Mouse (Mus musculus) heart, embryonic 11.5 days (tissue): Measurements from ENCODE around the gene Col24a1. TPM values are rescaled to one million over a fixed set of nuclear protein-coding genes. Genes with fewer than 3 reads are reported as not detected.

Experiments used
- ATAC-seq: fragments of 200-750 bp; cut with Nextera tagmentation; replicated peaks from 2 replicates; pipeline ENCODE4 v1.8.0; 2017; ENCODE audit warnings: moderate library complexity; ENCODE audit not compliant: insufficient number of reproducible peaks, low FRiP score, low TSS enrichment
- H3K27ac ChIP-seq: fragments of 300-500 bp; sonication (generic); 2 replicates; pipeline ENCODE4 v1.5.1; 2014; ENCODE audit warnings: mild to moderate bottlenecking, low read depth, low read length
- H3K27me3 ChIP-seq: fragments of 300-500 bp; sonication (generic); 2 replicates; pipeline ENCODE4 v1.6.1; 2014; ENCODE audit warnings: mild to moderate bottlenecking, low read length, mixed read lengths; ENCODE audit not compliant: control insufficient read depth, insufficient read depth
- H3K36me3 ChIP-seq: fragments of 300-500 bp; sonication (generic); 2 replicates; pipeline ENCODE4 v1.6.1; 2014; ENCODE audit warnings: mild to moderate bottlenecking, low read length, moderate library complexity, mixed read lengths; ENCODE audit not compliant: control insufficient read depth, insufficient read depth
- H3K4me1 ChIP-seq: fragments of 300-500 bp; sonication (generic); 2 replicates; pipeline ENCODE4 v1.6.1; 2014; ENCODE audit warnings: low read length; ENCODE audit not compliant: control insufficient read depth, insufficient read depth
- H3K4me2 ChIP-seq: fragments of 300-500 bp; sonication (generic); 2 replicates; pipeline ENCODE4 v1.6.1; 2014; ENCODE audit warnings: mild to moderate bottlenecking, moderate library complexity
- H3K4me3 ChIP-seq: fragments of 300-500 bp; sonication (generic); 2 replicates; pipeline ENCODE4 v1.5.1; 2014; ENCODE audit warnings: low read depth, low read length
- H3K9ac ChIP-seq: fragments of 300-500 bp; sonication (generic); 2 replicates; pipeline ENCODE4 v1.6.1; 2014; ENCODE audit warnings: mild to moderate bottlenecking, low read depth, low read length, moderate library complexity
- H3K9me3 ChIP-seq: fragments of 300-500 bp; sonication (generic); replicated peaks from 2 replicates; pipeline ENCODE4 v1.6.1; 2016; ENCODE audit warnings: low read length; ENCODE audit not compliant: control insufficient read depth
- WGBS: fragments of 180-500 bp; shearing (Covaris S2); extraction: QIAGEN DNeasy Blood & Tissue Kit; methylation state at CpG from one replicate; pipeline ENCODE4 v1.1.7; 2014; ENCODE audit not compliant: insufficient replicate concordance; 5-methylcytosine and 5-hydroxymethylcytosine counted together
- polyA plus RNA-seq: library from polyadenylated mRNA; unstranded; fragments of >200 nt; fragmentation: Nextera tagmentation; extraction: Ambion mirVana; gene quantifications from 2 replicates; pipeline ENCODE4 v1.2.1, GENCODE M21; 2014

Gene Col24a1
- polyA plus RNA-seq, 1 experiment from 2014 or later: 0.36 TPM

DNA sequence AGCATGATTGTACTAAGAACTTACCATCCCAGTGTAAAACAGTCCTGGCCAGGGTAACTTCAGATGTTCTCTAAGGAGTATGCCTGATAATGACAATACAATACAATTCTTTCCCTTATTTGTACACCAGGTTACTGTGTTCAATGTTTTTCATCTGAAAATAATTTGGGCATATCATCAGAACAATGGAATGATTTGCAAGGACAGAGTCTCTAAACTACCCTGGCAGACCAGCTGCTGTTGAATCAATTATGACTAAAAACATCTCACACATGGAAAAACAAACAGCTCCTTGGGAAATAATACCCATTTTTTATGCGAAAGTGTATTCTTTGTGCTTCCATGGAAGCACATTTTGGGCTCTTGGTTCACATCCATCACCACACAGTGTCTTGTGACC lies 198.0 kb downstream of the Col24a1 start:
- Histone ChIP-seq H3K4me3 (no peak overlapping the region), H3K9ac (no peak overlapping the region), H3K9me3 (no peaks in the 10 kb centered on the region), H3K4me1 (no peaks in the 10 kb centered on the region), H3K4me2 (no peak overlapping the region), H3K36me3 (no peaks in the 10 kb centered on the region), H3K27me3 (no peaks in the 10 kb centered on the region), H3K27ac (no peak overlapping the region)
- WGBS: 81% methylated on average over 1 of the region's 1 CpGs
- ATAC-seq: no peak

DNA sequence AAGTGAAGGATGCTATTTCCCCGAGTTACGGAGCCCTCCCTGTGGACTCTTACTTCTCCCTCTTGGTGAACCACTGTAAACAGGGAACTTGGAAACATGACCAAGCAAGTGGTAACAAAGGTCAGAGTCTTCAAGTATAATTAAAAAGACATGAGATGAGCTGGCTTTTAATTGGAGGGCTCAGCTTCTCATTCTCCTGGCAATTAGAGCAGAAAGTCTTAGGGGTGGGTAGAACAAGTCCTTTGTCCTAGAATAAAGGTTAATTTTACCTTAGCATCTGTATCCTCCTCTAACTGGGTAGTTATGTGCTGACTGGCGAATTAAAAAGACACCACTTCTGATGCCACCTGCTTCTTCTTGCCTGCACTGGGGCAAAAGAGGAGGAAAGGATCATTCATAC lies 199.1 kb downstream of the Col24a1 start:
- Histone ChIP-seq H3K36me3 (no peaks in the 10 kb centered on the region), H3K9me3 (no peaks in the 10 kb centered on the region), H3K9ac (no peak overlapping the region), H3K4me3 (no peak overlapping the region), H3K4me1 (no peaks in the 10 kb centered on the region), H3K27me3 (no peaks in the 10 kb centered on the region), H3K27ac (no peak overlapping the region), H3K4me2 (no peak overlapping the region)
- no peak for ATAC-seq
- WGBS: 73% methylated on average over 3 of the region's 3 CpGs

DNA sequence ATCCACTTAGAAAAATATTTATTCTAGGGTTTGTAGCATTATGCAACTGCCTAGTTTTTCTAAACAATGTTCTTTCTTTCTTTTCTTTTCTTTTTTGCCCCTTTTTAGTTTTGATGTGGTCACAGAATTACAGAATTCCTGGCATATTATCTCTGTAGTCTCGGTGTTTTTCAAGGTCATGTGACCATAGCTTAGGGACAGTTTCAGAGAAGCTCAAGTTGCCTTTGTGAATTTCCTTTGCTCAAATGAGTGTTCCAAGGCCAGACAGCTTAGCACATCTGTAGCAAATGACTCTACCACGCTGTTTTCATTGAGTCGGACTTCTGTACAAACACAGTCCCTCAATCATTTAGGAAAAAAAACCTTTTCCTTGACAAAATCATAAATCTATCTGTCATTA lies 205.9 kb downstream of the Col24a1 start:
- H3K4me2 ChIP-seq: no peak overlapping the region
- no peaks in the 10 kb centered on the region for H3K9me3 ChIP-seq
- H3K27ac ChIP-seq: no peak overlapping the region
- no peak for ATAC-seq
- no peaks in the 10 kb centered on the region for H3K36me3 ChIP-seq
- no peaks in the 10 kb centered on the region for H3K4me1 ChIP-seq
- H3K9ac ChIP-seq: no peak overlapping the region
- H3K4me3 ChIP-seq: no peak overlapping the region
- 64% methylated on average over 3 of the region's 3 CpGs for WGBS
- no peaks in the 10 kb centered on the region for H3K27me3 ChIP-seq

DNA sequence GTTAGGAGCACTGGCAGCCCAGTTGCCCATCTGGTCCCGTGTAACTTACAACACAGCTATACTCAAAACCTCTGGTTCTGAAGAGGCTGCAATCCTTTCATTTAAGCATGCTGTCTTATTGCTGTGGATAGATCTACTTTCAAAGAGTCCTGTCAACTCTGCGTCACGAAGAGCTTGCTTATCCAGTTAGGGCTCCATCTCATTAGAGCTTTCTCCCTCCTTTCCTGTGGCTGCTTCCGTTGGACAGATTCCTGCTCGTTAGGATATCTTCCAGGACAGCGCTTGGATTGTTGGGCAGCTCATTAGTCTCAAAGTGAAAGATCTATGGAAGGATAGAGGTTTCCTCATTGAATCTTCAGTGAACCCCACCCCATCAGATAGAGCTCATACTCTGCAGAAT lies 206.6 kb downstream of the Col24a1 start:
- no peaks in the 10 kb centered on the region for H3K4me1 ChIP-seq
- H3K27me3 ChIP-seq: no peaks in the 10 kb centered on the region
- no peak overlapping the region for H3K27ac ChIP-seq
- no peak overlapping the region for H3K9ac ChIP-seq
- WGBS: 74% methylated on average over 6 of the region's 6 CpGs
- H3K4me3 ChIP-seq: no peak overlapping the region
- no peak for ATAC-seq
- no peaks in the 10 kb centered on the region for H3K36me3 ChIP-seq
- H3K9me3 ChIP-seq: no peaks in the 10 kb centered on the region
- no peak overlapping the region for H3K4me2 ChIP-seq

GRCm38 (mm10) chr3:145504830-145505229 lies 212.6 kb downstream of the Col24a1 start:
- 61% methylated on average over 2 of the region's 2 CpGs for WGBS
- Histone ChIP-seq H3K4me1 (no peaks in the 10 kb centered on the region), H3K4me3 (no peak overlapping the region), H3K27ac (no peak overlapping the region), H3K36me3 (no peaks in the 10 kb centered on the region), H3K27me3 (no peaks in the 10 kb centered on the region), H3K9ac (no peak overlapping the region), H3K9me3 (no peaks in the 10 kb centered on the region), H3K4me2 (no peak overlapping the region)
- ATAC-seq: no peak

GRCm38 (mm10) chr3:145508550-145508949 lies 216.3 kb downstream of the Col24a1 start:
- no peak overlapping the region for H3K27ac ChIP-seq
- H3K9ac ChIP-seq: no peak overlapping the region
- no peaks in the 10 kb centered on the region for H3K36me3 ChIP-seq
- no peaks in the 10 kb centered on the region for H3K9me3 ChIP-seq
- no peaks in the 10 kb centered on the region for H3K27me3 ChIP-seq
- no peak overlapping the region for H3K4me3 ChIP-seq
- 76% methylated on average over 7 of the region's 7 CpGs for WGBS
- no peaks in the 10 kb centered on the region for H3K4me1 ChIP-seq
- no peak overlapping the region for H3K4me2 ChIP-seq
- no peak for ATAC-seq

- no peak overlapping the region for H3K9ac ChIP-seq
- H3K27ac ChIP-seq: no peak overlapping the region
- no peaks in the 10 kb centered on the region for H3K9me3 ChIP-seq
- no peak overlapping the region for H3K4me2 ChIP-seq
- ATAC-seq: no peak
- WGBS: 74% methylated on average over 5 of the region's 5 CpGs
- no peak overlapping the region for H3K4me3 ChIP-seq
- H3K36me3 ChIP-seq: no peaks in the 10 kb centered on the region
- H3K4me1 ChIP-seq: no peaks in the 10 kb centered on the region
- no peaks in the 10 kb centered on the region for H3K27me3 ChIP-seq
These were observed 221.9 kb downstream of the Col24a1 start for GRCm38 (mm10) chr3:145514197-145514596.

DNA sequence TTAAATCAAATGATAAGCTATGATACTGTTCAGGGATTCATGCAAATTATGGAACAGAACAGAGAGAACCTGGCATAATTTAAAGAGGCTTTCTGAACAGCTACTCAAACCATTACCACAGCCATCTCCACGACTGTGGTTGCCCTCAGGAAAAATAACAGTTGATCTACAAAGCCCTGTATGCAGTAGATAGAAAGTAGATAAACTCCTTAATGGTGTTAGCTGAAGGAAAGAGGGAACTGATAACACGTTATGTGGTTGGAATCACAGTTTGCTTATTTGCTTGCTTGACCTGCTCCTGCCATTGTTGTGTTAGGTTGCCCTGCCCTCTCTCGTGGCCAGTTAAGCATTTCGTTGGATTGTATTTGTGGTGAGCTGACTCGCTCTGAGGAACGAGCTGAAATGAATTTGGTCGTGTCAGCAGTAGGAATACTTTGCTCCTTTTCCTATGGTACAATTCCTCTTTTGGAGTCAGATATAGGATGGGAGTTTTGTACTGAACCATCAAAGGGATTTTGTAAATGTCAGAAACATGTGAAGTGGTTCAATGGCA lies 229.3 kb downstream of the Col24a1 start:
- WGBS: 54% methylated on average over 7 of the region's 7 CpGs
- ATAC-seq: no peak
- Histone ChIP-seq H3K4me3 (no peak overlapping the region), H3K36me3 (no peaks in the 10 kb centered on the region), H3K27ac (no peak overlapping the region), H3K9me3 (no peaks in the 10 kb centered on the region), H3K9ac (no peak overlapping the region), H3K27me3 (no peaks in the 10 kb centered on the region), H3K4me2 (no peak overlapping the region), H3K4me1 (no peaks in the 10 kb centered on the region)

GRCm38 (mm10) chr3:145522311-145522710 lies 230.0 kb downstream of the Col24a1 start:
- Histone ChIP-seq H3K4me3 (no peak overlapping the region), H3K27me3 (no peaks in the 10 kb centered on the region), H3K4me1 (no peaks in the 10 kb centered on the region), H3K27ac (no peak overlapping the region), H3K4me2 (no peak overlapping the region), H3K9ac (no peak overlapping the region), H3K36me3 (no peaks in the 10 kb centered on the region), H3K9me3 (no peaks in the 10 kb centered on the region)
- 74% methylated on average over 2 of the region's 2 CpGs for WGBS
- no peak for ATAC-seq
